Mouse (Mus musculus) intestine, postnatal 0 days (tissue): ENCODE measurements at regions not wholly inside any gene's neighbourhood (a gene's known extent, or its start where the extent isn't known, plus 50 kb on each side); places are given as distances from the start of the nearest gene placed in this dataset.

Source experiments
- ATAC-seq: fragments of 200-750 bp; cut with Nextera tagmentation; 2 replicates; pipeline ENCODE4 v1.8.0; 2017; ENCODE audit warnings: mild to moderate bottlenecking, moderate TSS enrichment, moderate library complexity
- H3K27ac ChIP-seq: fragments of 300-500 bp; sonication (generic); 2 replicates; pipeline ENCODE4 v1.5.1; 2014; ENCODE audit warnings: mild to moderate bottlenecking, low read depth, low read length, moderate library complexity
- H3K27me3 ChIP-seq: fragments of 300-500 bp; sonication (generic); replicated peaks from 2 replicates; pipeline ENCODE4 v1.6.1; 2014; ENCODE audit warnings: low read length, mixed read lengths; ENCODE audit not compliant: control insufficient read depth, insufficient read depth
- H3K36me3 ChIP-seq: fragments of 300-500 bp; sonication (generic); 2 replicates; pipeline ENCODE4 v1.6.1; 2014; ENCODE audit warnings: mild to moderate bottlenecking, moderate library complexity; ENCODE audit not compliant: control insufficient read depth, insufficient read depth
- H3K4me1 ChIP-seq: fragments of 300-500 bp; sonication (generic); replicated peaks from 2 replicates; pipeline ENCODE4 v1.6.1; 2014; ENCODE audit warnings: antibody characterized with exemption, low read length, mixed read lengths; ENCODE audit not compliant: control insufficient read depth, insufficient read depth
- H3K4me2 ChIP-seq: fragments of 300-500 bp; sonication (generic); replicated peaks from 2 replicates; pipeline ENCODE4 v1.6.1; 2014; ENCODE audit warnings: low read depth, mild to moderate bottlenecking, moderate library complexity
- H3K4me3 ChIP-seq: fragments of 300-500 bp; sonication (generic); 2 replicates; pipeline ENCODE4 v1.5.1; 2014; ENCODE audit warnings: low read depth, low read length
- H3K9ac ChIP-seq: fragments of 300-500 bp; sonication (generic); 2 replicates; pipeline ENCODE4 v1.6.1; 2014; ENCODE audit warnings: mild to moderate bottlenecking, low read depth, low read length
- H3K9me3 ChIP-seq: fragments of 300-500 bp; sonication (generic); 2 replicates; pipeline ENCODE4 v1.6.1; 2016; ENCODE audit warnings: mixed run types; ENCODE audit not compliant: control insufficient read depth
- CTCF ChIP-seq: sonication (generic); IDR thresholded peaks from 2 replicates; pipeline ENCODE4 v1.5.1; 2016; ENCODE audit warnings: low read depth, mild to moderate bottlenecking, control low read depth, antibody characterized with exemption, moderate library complexity
- WGBS: fragments of 180-500 bp; shearing (Covaris S2); extraction: QIAGEN DNeasy Blood & Tissue Kit; methylation state at CpG from one replicate; pipeline ENCODE4 v1.1.7; 2014; 5-methylcytosine and 5-hydroxymethylcytosine counted together

DNA sequence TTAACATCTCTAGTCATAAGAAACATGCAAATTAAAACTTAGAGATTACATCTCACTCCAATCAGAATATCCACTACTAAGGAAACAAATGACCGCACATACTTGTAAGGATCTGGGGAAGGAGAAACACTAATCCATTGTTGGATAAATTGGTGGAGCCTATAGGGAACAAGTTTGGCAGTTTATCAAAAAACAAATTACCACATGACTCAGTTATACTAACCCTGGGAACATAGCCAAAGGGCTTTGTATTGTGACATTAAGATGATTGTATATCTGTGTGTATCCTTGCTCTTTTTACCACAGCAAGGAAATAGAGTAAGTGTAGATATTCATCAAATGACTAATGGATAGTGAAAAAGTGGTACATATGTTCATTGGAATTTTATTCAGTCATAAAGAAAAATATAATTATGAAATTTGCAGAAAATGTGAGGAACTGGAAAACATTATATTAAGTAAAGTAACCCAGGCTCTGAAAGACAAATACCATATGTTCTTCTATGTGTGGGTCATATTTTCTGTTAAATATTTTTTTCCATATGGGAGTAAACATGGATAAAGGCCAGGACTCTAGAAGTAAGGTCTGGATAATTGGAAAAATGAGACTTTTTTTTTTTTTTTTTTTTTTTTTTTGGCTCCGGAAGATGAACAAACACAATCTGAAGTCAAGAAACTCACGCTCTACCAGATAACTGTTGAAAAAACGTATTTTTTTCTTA lies 430.6 kb downstream of the Dmac1 start:
- H3K4me1 ChIP-seq, result no peaks in the 10 kb centered on the region
- no peak overlapping the region for H3K4me3 ChIP-seq
- H3K27ac ChIP-seq, result no peak overlapping the region
- H3K27me3 ChIP-seq, result no peaks in the 10 kb centered on the region
- 67% methylated on average over 4 of the region's 4 CpGs for WGBS
- no peak for TF ChIP-seq CTCF
- no peak overlapping the region for H3K9ac ChIP-seq
- no peak overlapping the region for H3K4me2 ChIP-seq
- no peaks in the 10 kb centered on the region for H3K9me3 ChIP-seq
- H3K36me3 ChIP-seq, result no peaks in the 10 kb centered on the region
- ATAC-seq, result no peak

DNA sequence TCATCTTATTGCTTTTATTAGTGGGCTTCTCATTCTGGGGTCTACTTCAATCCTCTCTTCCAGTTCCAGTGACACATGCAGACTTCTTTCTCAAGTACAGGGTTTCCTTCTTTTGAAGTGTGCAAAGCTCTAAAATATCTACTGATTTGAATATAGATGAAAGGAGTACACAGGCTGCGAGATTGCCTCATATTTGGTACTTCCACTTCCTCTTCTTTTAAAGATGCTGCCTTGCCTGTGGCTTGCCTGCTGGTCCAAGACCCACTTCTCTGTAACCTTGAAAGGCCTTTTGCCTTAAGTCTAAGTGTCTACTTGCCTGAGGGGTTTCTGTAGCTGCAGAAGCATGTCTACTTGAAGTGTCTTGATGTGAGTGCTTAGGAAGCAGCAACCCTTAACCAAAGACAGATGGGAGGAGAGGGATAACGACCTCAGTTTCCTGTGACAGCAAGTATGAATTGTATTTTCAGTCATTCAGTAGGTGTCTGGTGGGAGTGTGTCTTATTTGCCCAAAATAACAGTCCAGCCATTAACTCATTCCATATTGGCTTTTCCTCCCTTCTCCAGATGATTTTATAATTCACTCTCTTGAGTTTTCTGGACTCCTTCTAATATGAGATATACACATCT lies 479.8 kb downstream of the Dmac1 start:
- Histone ChIP-seq H3K9me3 (no peaks in the 10 kb centered on the region), H3K4me2 (no peak overlapping the region), H3K9ac (no peak overlapping the region), H3K36me3 (no peaks in the 10 kb centered on the region), H3K27ac (no peak overlapping the region), H3K4me1 (no peaks in the 10 kb centered on the region), H3K27me3 (no peaks in the 10 kb centered on the region), H3K4me3 (no peak overlapping the region)
- no peak for ATAC-seq
- TF ChIP-seq CTCF, result no peak
- 55% methylated on average over 2 of the region's 2 CpGs for WGBS

- Histone ChIP-seq H3K9ac (no peak overlapping the region), H3K9me3 (no peaks in the 10 kb centered on the region), H3K27ac (no peak overlapping the region), H3K4me3 (no peak overlapping the region), H3K4me1 (no peaks in the 10 kb centered on the region), H3K27me3 (no peaks in the 10 kb centered on the region), H3K36me3 (no peaks in the 10 kb centered on the region), H3K4me2 (no peak overlapping the region)
- WGBS, result 69% methylated on average over 2 of the region's 2 CpGs
- no peak for ATAC-seq
- no peak for TF ChIP-seq CTCF
These were observed 480.6 kb downstream of the Dmac1 start for GRCm38 (mm10) chr4:74797456-74797855.

DNA sequence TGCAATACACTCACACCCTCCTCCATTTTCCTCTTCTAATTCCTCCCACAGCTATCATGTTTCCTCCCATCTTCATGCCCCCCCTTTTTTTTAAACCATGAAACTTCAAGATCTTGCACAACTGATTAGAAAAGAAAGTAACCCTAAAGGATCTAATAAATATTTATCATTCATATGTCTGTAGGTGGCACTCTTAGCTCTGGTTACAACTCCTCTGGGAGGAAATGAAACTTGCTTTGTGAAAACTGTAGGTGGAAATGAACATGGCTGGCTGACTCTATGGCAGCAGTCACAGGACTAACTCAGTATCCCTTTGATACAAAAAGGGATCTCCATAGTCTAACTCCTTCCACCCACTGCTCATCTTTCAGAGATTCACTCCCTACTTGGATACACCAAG lies 481.4 kb downstream of the Dmac1 start:
- Histone ChIP-seq H3K9ac (no peak overlapping the region), H3K4me2 (no peak overlapping the region), H3K27ac (no peak overlapping the region), H3K9me3 (no peaks in the 10 kb centered on the region), H3K4me3 (no peak overlapping the region), H3K27me3 (no peaks in the 10 kb centered on the region), H3K36me3 (no peaks in the 10 kb centered on the region), H3K4me1 (no peaks in the 10 kb centered on the region)
- ATAC-seq, result no peak
- 0 out of 2 replicates have a peak, but pooled peaks have one; percentile 26 for TF ChIP-seq CTCF

- Histone ChIP-seq H3K9ac (no peak overlapping the region), H3K27ac (no peak overlapping the region), H3K4me2 (no peak overlapping the region), H3K9me3 (no peaks in the 10 kb centered on the region), H3K4me1 (no peaks in the 10 kb centered on the region), H3K36me3 (no peaks in the 10 kb centered on the region), H3K4me3 (no peak overlapping the region), H3K27me3 (no peaks in the 10 kb centered on the region)
- 63% methylated on average over 2 of the region's 2 CpGs for WGBS
- TF ChIP-seq CTCF, result no peak
- no peak for ATAC-seq
These were observed 505.7 kb downstream of the Kdm4c start for GRCm38 (mm10) chr4:74747985-74748384.

DNA sequence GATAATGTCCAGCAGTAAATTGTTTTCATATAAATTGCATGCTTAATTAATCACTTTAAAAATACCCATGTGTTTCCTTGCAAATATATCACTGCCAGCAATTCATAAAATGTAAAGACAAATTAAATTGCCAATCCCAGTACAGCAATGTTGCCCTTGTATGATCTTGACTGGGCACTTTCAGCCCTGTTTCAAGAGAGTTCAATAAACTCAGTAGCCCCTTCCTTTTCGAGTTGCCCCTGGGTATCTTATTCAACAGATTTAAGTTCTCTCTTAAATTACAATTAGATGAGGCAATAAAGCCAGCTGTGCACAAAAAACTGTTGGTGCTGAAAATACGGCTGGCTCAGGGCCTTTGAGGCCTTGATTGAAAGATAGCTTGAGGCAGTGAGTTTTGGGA lies 497.3 kb downstream of the Kdm4c start:
- Histone ChIP-seq H3K9ac (no peak overlapping the region), H3K9me3 (no peaks in the 10 kb centered on the region), H3K4me3 (no peak overlapping the region), H3K27ac (no peak overlapping the region), H3K4me2 (no peak overlapping the region), H3K27me3 (no peaks in the 10 kb centered on the region), H3K4me1 (no peaks in the 10 kb centered on the region), H3K36me3 (no peaks in the 10 kb centered on the region)
- 63% methylated on average over 2 of the region's 2 CpGs for WGBS
- no peak for ATAC-seq
- TF ChIP-seq CTCF, result no peak
